Mouse (Mus musculus) B cell, adult 62 days (primary cell): ENCODE data around the gene Nck2. TPM values are rescaled to one million over a fixed set of nuclear protein-coding genes. Genes with fewer than 3 reads are reported as not detected.

ENCODE experiments used
- total RNA-seq: library from RNA; stranded (reverse); gene quantifications from 4 replicates; pipeline ENCODE4 v1.2.4, GENCODE M21; 2023

Nck2 gene
- 16.0 to 19.8 TPM (median 17.2 TPM) in 4 replicates for total RNA-seq

DNA sequence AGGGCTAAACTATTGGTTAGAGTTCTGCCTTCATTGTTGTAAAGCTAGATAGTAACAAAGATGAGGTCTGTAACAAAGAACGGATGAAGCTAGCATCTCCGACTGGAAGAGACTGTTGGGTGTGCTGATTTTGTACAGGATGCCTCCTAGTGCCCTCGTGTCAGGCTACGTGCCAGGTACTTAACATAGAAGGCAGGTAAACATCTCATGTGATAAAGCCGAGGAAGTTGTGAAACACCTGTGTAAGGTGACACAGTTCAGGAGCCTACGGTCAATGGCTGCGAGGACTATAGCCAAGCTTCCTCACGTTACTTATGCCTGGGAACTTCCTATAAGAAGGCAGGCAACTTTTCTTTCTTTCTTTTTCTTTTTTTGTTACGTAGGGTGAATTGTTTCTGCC, at the start of gene Nck2:
Gene Nck2, plus strand, starts transcription at position 49 of the 400 bp plus-strand sequence.

Other genes starting within 250 kb of the Nck2 start
- 0.47 to 1.0 TPM (median 0.48 TPM) in 4 replicates for gene Fhl2, start 247.6 kb upstream of the Nck2 start, total RNA-seq